Mouse (Mus musculus) central nervous system, embryonic 18 days (tissue): Measurements from ENCODE around the gene L3mbtl2. TPM values are rescaled to one million over a fixed set of nuclear protein-coding genes. Genes with fewer than 3 reads are reported as not detected.

Experiments
- polyA plus RNA-seq: library from polyadenylated mRNA; depleted of rRNA; stranded (reverse); fragments of >200 nt; gene quantifications from 2 replicates; pipeline ENCODE4 v1.2.3, GENCODE M21; 2012; rRNA removed

The L3mbtl2 gene
- polyA plus RNA-seq = 25.2 and 25.7 TPM in 2 replicates

DNA sequence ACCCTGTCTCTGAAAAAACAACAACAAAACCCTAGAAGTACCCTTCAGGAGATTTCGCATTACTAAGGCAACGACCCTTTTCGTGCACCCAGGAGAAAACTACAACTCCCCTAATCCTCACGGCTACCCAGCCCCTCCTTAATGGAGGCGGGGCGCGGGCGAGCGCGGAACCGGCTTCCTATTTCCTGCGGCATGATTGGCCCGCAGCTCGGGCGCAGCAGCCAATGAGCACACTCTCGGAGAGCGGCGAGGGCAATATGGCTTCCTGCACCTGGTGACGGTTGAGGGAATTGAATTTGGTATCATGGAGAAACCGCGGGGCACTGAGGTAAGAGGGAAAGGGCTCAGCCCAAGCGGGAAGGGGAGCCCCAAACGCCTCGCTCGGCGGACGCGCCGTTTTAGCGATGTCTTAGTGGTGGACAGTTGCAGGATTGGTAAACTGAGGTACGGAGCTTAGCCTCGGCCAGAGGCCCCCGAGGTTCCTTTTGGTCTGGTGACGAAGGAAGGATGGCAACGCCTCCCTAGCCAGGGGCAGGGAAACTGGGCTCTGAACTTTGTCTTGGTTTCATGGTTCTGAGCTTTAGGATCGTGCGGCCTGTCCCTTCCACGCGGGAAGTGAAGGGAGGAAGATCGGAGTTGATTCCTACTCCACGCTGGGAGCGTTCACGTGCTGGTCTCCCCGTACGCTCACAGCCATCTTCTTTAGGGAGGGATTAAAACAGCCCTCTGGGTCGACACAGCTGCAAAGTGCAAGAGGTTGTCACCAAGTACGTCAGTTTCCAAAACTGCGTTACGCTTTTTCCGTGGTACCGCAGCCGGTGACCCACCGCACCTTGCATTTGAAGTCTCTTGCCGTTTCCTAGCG is at the start of gene L3mbtl2:
L3mbtl2 (plus strand) TSS at position 193 of the 865 bp plus-strand sequence.

DNA sequence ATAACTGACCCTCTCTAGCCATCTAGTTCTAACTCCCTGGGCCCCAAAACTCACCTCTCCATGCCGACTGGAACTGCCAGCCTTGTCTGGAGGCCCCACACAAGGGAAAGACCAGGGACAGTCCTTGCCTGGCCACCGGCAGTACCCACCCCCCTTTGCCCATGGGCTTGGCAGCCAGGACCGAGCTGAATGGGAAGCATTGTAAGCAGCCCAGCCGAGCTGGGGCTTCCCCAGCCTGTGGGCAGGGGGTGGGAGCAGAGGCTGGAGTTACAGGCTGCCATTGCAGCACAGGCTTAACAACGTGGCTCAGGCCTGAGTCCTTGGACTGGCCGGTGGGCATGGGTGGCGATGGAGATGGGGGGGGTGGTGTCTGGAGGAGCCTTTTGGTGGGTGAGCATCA is 33.5 kb downstream of the L3mbtl2 start, which contains the start of gene Chadl:
Chadl (minus strand) TSS at position 113 of the 400 bp plus-strand sequence.

Other genes starting within 250 kb of the L3mbtl2 start
- gene Rbx1, start 197.6 kb upstream of the L3mbtl2 start, polyA plus RNA-seq = 201 and 228 TPM in 2 replicates
- 31.3 and 33.1 TPM in 2 replicates for gene Ep300, start 78.5 kb upstream of the L3mbtl2 start, polyA plus RNA-seq
- gene Chadl, start 33.4 kb downstream of the L3mbtl2 start, polyA plus RNA-seq = 27.6 and 29.3 TPM in 2 replicates
- gene Zc3h7b, start 81.2 kb downstream of the L3mbtl2 start, polyA plus RNA-seq = 78.3 and 86.5 TPM in 2 replicates
- 108 and 111 TPM in 2 replicates for gene Rangap1, start 81.6 kb downstream of the L3mbtl2 start, polyA plus RNA-seq
- 43.3 and 46.3 TPM in 2 replicates for gene Tef, start 138.5 kb downstream of the L3mbtl2 start, polyA plus RNA-seq
- 11.4 and 13.9 TPM in 2 replicates for gene Tob2, start 194.9 kb downstream of the L3mbtl2 start, polyA plus RNA-seq
- 84.8 and 91.0 TPM in 2 replicates for gene Phf5a, start 208.0 kb downstream of the L3mbtl2 start, polyA plus RNA-seq
- 279 and 283 TPM in 2 replicates for gene Aco2, start 208.4 kb downstream of the L3mbtl2 start, polyA plus RNA-seq